Mouse (Mus musculus): Measurements from ENCODE around the gene Lcor. TPM values are rescaled to one million over a fixed set of nuclear protein-coding genes. Genes with fewer than 3 reads are reported as not detected.

Gene Lcor
- polyA plus RNA-seq, 1 experiment from 2014 or later, result 13.9 TPM

DNA sequence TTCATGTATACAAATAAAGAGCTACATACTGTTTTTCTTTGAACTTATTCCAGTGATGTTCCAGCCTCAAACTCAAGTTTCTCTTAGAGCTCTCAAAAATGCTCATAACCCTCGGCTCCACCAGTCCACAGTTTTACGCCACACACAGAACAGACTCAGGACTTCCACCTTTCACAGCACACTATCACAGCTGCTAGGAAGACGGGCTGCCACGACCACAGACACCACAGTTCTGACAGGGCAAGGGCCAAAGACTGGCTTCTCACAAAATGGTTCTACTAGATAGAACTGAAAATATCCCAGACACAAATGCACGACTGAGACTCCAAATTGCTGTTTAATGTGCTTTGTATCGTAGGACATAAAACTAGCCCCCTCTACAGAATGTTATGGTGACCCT is 36.7 kb downstream of the Lcor start:
- H3K9ac ChIP-seq (ENCODE audit: low read depth, low read length), result no peak overlapping the region
- H3K27me3 ChIP-seq (ENCODE audit: control insufficient read depth, insufficient read depth, low read depth, low read length), result no peaks in the 10 kb centered on the region
- 87% methylated on average over 6 of the region's 6 CpGs for WGBS
- peaks cover 12% of the 10 kb centered on the region for H3K4me1 ChIP-seq (ENCODE audit: control insufficient read depth, insufficient read depth, low read length)
- H3K4me3 ChIP-seq (ENCODE audit: low read depth, low read length), result no peak overlapping the region
- H3K9me3 ChIP-seq (replicated peaks; ENCODE audit: control insufficient read depth, low read length, poor library complexity, severe bottlenecking), result no peaks in the 10 kb centered on the region
- H3K4me2 ChIP-seq (ENCODE audit: low read length), result no peak overlapping the region
- no peak overlapping the region for H3K27ac ChIP-seq (ENCODE audit: low read length)
- ATAC-seq, result no peak
- H3K36me3 ChIP-seq (ENCODE audit: control insufficient read depth, insufficient read depth, low read length), result no peaks in the 10 kb centered on the region

DNA sequence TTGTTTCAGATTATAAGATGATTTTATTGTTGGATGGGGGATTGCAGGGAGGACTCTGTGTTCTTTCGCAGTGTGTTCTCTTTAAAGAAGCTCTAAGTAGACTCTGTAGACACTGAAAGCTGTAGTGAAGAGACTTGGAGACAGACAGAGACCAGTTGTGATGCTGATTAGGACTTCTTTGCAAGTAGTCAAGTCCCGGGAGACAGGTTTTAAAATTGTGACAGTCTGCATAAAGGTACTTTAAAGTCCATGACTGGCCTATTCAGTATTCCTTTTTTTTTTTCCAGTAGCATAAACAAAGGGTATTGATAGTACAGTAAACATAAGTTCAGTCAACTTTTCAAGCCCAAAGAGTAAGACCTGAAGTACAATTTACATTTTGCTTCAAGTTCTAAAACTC is 39.8 kb downstream of the Lcor start:
- H3K9me3 ChIP-seq (replicated peaks; ENCODE audit: control insufficient read depth, low read length, poor library complexity, severe bottlenecking), result no peaks in the 10 kb centered on the region
- H3K27ac ChIP-seq (ENCODE audit: low read length), result no peak overlapping the region
- no peaks in the 10 kb centered on the region for H3K27me3 ChIP-seq (ENCODE audit: control insufficient read depth, insufficient read depth, low read depth, low read length)
- ATAC-seq, result no peak
- WGBS, result 32% methylated on average over 2 of the region's 2 CpGs
- H3K9ac ChIP-seq (ENCODE audit: low read depth, low read length), result no peak overlapping the region
- H3K4me1 ChIP-seq (ENCODE audit: control insufficient read depth, insufficient read depth, low read length), result peaks cover 12% of the 10 kb centered on the region
- no peak overlapping the region for H3K4me3 ChIP-seq (ENCODE audit: low read depth, low read length)
- no peak overlapping the region for H3K4me2 ChIP-seq (ENCODE audit: low read length)
- H3K36me3 ChIP-seq (ENCODE audit: control insufficient read depth, insufficient read depth, low read length), result no peaks in the 10 kb centered on the region

DNA sequence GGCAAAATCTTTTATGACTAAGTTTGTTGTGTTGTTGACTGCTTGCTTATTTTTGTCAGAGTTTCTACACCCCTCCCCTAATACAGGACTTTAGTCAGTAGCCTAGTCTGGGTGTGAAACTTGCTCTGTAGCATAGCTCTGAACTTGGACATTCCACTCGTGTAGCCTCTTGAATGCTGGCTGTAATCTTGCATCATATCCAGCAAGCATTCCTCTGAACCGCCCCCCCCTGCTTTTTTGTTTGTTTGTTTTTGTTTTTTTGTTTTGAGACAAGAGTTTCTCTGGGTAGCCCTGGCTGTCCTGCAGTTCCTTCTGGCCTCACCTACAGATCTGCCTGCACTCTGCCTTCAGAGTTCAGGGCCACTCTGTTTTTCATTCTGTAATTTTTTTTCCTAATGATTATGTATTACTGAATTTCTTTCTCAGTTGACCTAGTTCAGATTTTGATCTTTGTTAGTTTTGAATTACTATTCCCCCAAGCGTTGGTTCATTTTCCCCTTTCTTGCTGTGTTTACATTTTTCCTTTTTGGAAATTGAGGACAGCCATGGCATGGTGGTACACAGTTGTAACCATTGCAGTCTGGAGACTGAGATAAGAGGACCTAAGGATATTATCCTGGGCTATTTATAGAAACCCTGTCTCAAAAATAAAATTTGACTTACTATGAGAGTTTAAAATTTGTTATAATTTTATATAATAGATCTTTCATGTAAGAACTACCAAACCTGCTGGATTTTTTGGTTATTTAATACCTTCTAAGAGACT is 41.5 kb downstream of the Lcor start:
- no peak for ATAC-seq
- no peak overlapping the region for H3K4me2 ChIP-seq (ENCODE audit: low read length)
- no peak overlapping the region for H3K4me3 ChIP-seq (ENCODE audit: low read depth, low read length)
- 82% methylated on average over 3 of the region's 3 CpGs for WGBS
- no peak overlapping the region for H3K27ac ChIP-seq (ENCODE audit: low read length)
- H3K27me3 ChIP-seq (ENCODE audit: control insufficient read depth, insufficient read depth, low read depth, low read length), result no peaks in the 10 kb centered on the region
- H3K4me1 ChIP-seq (ENCODE audit: control insufficient read depth, insufficient read depth, low read length), result peaks cover 12% of the 10 kb centered on the region
- no peak overlapping the region for H3K9ac ChIP-seq (ENCODE audit: low read depth, low read length)
- no peaks in the 10 kb centered on the region for H3K9me3 ChIP-seq (replicated peaks; ENCODE audit: control insufficient read depth, low read length, poor library complexity, severe bottlenecking)
- H3K36me3 ChIP-seq (ENCODE audit: control insufficient read depth, insufficient read depth, low read length), result no peaks in the 10 kb centered on the region

DNA sequence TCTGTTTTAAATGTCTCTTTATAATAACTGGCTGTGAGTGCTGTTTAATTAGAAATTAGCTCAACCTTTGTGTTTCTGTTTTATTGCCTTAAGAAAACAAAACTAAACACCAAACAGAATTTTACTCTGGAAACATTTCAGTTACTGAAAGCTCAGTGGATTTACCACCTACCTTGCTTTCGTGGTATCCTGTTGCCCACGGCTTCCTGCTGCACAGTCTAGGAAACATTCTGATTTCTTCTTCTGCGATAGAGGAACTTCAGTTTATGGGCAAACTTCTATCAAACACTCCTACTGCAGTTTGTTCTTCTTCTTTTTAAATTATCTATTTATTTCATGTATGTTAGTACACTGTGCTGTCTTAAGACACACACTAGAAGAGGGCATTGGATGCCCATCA is 46.7 kb downstream of the Lcor start:
- H3K4me2 ChIP-seq (ENCODE audit: low read length), result no peak overlapping the region
- no peak for ATAC-seq
- WGBS, result 97% methylated on average over 3 of the region's 3 CpGs
- no peaks in the 10 kb centered on the region for H3K36me3 ChIP-seq (ENCODE audit: control insufficient read depth, insufficient read depth, low read length)
- H3K9ac ChIP-seq (ENCODE audit: low read depth, low read length), result no peak overlapping the region
- no peak overlapping the region for H3K4me3 ChIP-seq (ENCODE audit: low read depth, low read length)
- H3K27ac ChIP-seq (ENCODE audit: low read length), result no peak overlapping the region
- H3K9me3 ChIP-seq (replicated peaks; ENCODE audit: control insufficient read depth, low read length, poor library complexity, severe bottlenecking), result no peaks in the 10 kb centered on the region
- H3K27me3 ChIP-seq (ENCODE audit: control insufficient read depth, insufficient read depth, low read depth, low read length), result no peaks in the 10 kb centered on the region
- no peaks in the 10 kb centered on the region for H3K4me1 ChIP-seq (ENCODE audit: control insufficient read depth, insufficient read depth, low read length)

DNA sequence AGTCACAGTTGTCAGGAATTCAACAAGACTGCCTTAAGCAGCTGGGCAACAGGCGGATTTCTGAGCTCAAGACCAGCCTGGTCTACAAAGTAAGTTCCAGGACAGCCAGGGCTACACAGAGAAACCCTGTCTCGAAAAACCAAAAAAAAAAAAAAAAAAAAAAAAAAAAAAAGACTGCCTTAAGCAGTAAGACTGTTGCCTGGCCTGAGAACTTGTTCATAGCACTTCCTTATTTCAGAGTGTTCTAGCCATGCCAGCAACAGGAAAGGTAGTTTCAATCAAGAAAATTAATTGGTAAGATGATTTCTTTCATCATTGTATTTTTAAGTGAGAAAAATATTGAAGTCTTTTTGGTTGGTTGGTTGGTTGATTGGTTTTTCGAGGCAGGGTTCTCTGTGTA is 51.6 kb downstream of the Lcor start:
- Histone ChIP-seq H3K36me3 (ENCODE audit: control insufficient read depth, insufficient read depth, low read length) (no peaks in the 10 kb centered on the region), H3K9ac (ENCODE audit: low read depth, low read length) (no peak overlapping the region), H3K27ac (ENCODE audit: low read length) (no peak overlapping the region), H3K4me1 (ENCODE audit: control insufficient read depth, insufficient read depth, low read length) (no peaks in the 10 kb centered on the region), H3K27me3 (ENCODE audit: control insufficient read depth, insufficient read depth, low read depth, low read length) (no peaks in the 10 kb centered on the region), H3K9me3 (replicated peaks; ENCODE audit: control insufficient read depth, low read length, poor library complexity, severe bottlenecking) (no peaks in the 10 kb centered on the region), H3K4me2 (ENCODE audit: low read length) (no peak overlapping the region), H3K4me3 (ENCODE audit: low read depth, low read length) (no peak overlapping the region)
- ATAC-seq, result no peak
- WGBS, result 98% methylated on average over 3 of the region's 3 CpGs

DNA sequence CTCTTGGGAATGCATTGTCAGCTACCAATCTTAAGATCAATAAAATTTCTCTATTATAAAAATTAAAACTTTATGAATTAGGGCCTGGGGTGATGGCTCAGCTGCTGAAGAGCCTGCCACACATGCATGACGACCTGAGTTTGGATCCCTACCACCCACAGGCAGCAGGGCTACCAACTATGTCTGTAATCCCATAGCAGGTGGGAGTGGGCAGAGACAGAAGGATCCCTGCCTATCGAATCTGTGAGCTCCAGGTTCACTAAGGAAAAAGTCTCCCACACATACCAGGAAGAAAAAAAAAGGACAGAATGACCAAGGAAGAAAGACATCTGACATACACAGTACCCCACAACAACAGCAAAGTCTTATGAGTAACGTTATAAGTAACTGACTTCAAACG is 74.5 kb downstream of the Lcor start:
- no peak for ATAC-seq
- H3K9me3 ChIP-seq (replicated peaks; ENCODE audit: control insufficient read depth, low read length, poor library complexity, severe bottlenecking), result no peaks in the 10 kb centered on the region
- H3K27ac ChIP-seq (ENCODE audit: low read length), result no peak overlapping the region
- peaks cover 9% of the 10 kb centered on the region; the same call in 1 of the 2 replicates for H3K36me3 ChIP-seq (ENCODE audit: control insufficient read depth, insufficient read depth, low read length)
- WGBS, result 84% methylated on average over 4 of the region's 4 CpGs
- no peak overlapping the region for H3K4me2 ChIP-seq (ENCODE audit: low read length)
- H3K4me1 ChIP-seq (ENCODE audit: control insufficient read depth, insufficient read depth, low read length), result peaks cover 2% of the 10 kb centered on the region; the same call in 1 of the 2 replicates
- no peaks in the 10 kb centered on the region for H3K27me3 ChIP-seq (ENCODE audit: control insufficient read depth, insufficient read depth, low read depth, low read length)
- no peak overlapping the region for H3K4me3 ChIP-seq (ENCODE audit: low read depth, low read length)
- no peak overlapping the region for H3K9ac ChIP-seq (ENCODE audit: low read depth, low read length)

DNA sequence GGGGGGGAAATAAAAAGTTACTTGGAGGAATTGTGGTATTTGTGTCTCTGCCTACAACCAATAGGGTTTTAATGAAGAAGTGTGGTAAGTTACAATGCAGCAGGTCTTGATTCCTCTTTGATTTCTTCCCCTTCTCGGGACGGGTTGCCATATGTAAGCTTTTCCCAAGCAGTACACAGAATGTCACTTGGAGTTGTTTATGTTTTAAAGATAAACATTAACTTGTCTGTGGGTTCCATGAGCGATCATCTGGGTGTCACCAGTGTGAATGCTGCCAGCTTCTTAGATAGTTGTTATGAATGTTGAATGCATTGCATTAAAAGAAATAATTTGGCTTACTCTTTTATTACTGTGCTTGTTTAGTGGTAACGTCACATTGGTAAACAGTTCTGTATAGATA is 75.1 kb downstream of the Lcor start:
- Histone ChIP-seq H3K4me3 (ENCODE audit: low read depth, low read length) (no peak overlapping the region), H3K27ac (ENCODE audit: low read length) (no peak overlapping the region), H3K9ac (ENCODE audit: low read depth, low read length) (no peak overlapping the region), H3K9me3 (replicated peaks; ENCODE audit: control insufficient read depth, low read length, poor library complexity, severe bottlenecking) (no peaks in the 10 kb centered on the region), H3K4me1 (ENCODE audit: control insufficient read depth, insufficient read depth, low read length) (peaks cover 2% of the 10 kb centered on the region; the same call in 1 of the 2 replicates), H3K36me3 (ENCODE audit: control insufficient read depth, insufficient read depth, low read length) (peaks cover 9% of the 10 kb centered on the region; the same call in 1 of the 2 replicates), H3K4me2 (ENCODE audit: low read length) (no peak overlapping the region), H3K27me3 (ENCODE audit: control insufficient read depth, insufficient read depth, low read depth, low read length) (no peaks in the 10 kb centered on the region)
- 90% methylated on average over 4 of the region's 4 CpGs for WGBS
- ATAC-seq, result no peak

DNA sequence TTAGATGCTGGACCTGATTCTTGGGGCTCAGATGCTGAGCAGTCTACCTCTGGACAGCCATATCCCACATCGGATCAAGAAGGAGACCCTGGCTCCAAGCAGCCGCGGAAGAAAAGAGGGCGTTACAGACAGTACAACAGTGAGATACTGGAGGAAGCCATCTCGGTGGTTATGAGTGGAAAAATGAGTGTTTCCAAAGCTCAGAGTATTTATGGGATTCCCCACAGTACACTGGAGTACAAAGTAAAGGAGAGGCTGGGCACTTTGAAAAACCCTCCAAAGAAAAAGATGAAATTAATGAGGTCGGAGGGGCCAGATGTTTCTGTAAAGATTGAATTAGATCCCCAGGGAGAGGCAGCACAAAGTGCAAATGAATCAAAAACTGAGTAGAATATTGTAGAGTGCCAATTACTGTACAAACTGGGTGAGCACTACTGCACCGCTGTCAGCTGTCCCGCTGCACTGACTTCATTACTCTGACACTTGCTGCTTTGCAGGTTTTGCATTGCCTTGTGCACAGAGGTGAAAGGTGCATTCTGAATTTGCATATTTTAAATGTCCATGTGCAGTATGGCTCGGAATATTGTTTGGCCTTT is 76.6 kb downstream of the Lcor start:
- Histone ChIP-seq H3K27ac (ENCODE audit: low read length) (0 out of 2 replicates have a peak overlapping the region, but pooled peaks have one; percentile 7), H3K4me1 (ENCODE audit: control insufficient read depth, insufficient read depth, low read length) (peaks cover 2% of the 10 kb centered on the region; the same call in 1 of the 2 replicates), H3K9me3 (replicated peaks; ENCODE audit: control insufficient read depth, low read length, poor library complexity, severe bottlenecking) (no peaks in the 10 kb centered on the region), H3K27me3 (ENCODE audit: control insufficient read depth, insufficient read depth, low read depth, low read length) (no peaks in the 10 kb centered on the region), H3K36me3 (ENCODE audit: control insufficient read depth, insufficient read depth, low read length) (peaks cover 5% of the 10 kb centered on the region; the same call in 1 of the 2 replicates), H3K4me2 (ENCODE audit: low read length) (no peak overlapping the region), H3K4me3 (ENCODE audit: low read depth, low read length) (no peak overlapping the region), H3K9ac (ENCODE audit: low read depth, low read length) (no peak overlapping the region)
- 54% methylated on average over 9 of the region's 9 CpGs for WGBS
- ATAC-seq, result peak; percentile 80

DNA sequence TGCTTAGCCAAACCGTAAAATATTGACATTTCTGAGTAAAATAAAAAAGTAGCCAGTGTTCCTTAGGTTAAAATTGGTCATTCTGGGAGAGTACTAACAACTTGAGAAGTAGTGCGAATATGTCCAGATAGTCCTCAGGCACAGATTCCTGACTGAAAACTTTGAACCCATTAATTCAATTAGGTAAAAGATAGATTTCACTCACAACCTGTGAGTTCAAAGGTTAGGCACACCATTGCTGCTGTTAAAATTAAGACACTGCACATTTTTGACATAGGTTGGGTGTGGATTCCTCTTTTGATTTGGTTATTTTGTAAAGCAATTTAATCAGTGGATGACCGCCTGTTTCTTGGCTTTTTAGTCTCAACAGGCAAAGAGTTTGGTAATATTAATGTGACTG is 78.4 kb downstream of the Lcor start:
- H3K9me3 ChIP-seq (replicated peaks; ENCODE audit: control insufficient read depth, low read length, poor library complexity, severe bottlenecking), result no peaks in the 10 kb centered on the region
- H3K4me1 ChIP-seq (ENCODE audit: control insufficient read depth, insufficient read depth, low read length), result peaks cover 2% of the 10 kb centered on the region; the same call in 1 of the 2 replicates
- WGBS, result 94% methylated on average over 3 of the region's 3 CpGs
- no peak overlapping the region for H3K4me2 ChIP-seq (ENCODE audit: low read length)
- H3K27me3 ChIP-seq (ENCODE audit: control insufficient read depth, insufficient read depth, low read depth, low read length), result no peaks in the 10 kb centered on the region
- H3K36me3 ChIP-seq (ENCODE audit: control insufficient read depth, insufficient read depth, low read length), result peaks cover 3% of the 10 kb centered on the region; the same call in 1 of the 2 replicates
- no peak overlapping the region for H3K4me3 ChIP-seq (ENCODE audit: low read depth, low read length)
- H3K9ac ChIP-seq (ENCODE audit: low read depth, low read length), result no peak overlapping the region
- ATAC-seq, result no peak
- H3K27ac ChIP-seq (ENCODE audit: low read length), result no peak overlapping the region

Measured in midbrain, embryonic 16.5 days (tissue).